Mouse (Mus musculus): Measurements from ENCODE around the gene Kalrn.
"Not testable (repeated sequence)": the region's sequence is repeated elsewhere in the genome, so short reads cannot be mapped to it uniquely, and the experiment has no call there.

Gene Kalrn

DNA sequence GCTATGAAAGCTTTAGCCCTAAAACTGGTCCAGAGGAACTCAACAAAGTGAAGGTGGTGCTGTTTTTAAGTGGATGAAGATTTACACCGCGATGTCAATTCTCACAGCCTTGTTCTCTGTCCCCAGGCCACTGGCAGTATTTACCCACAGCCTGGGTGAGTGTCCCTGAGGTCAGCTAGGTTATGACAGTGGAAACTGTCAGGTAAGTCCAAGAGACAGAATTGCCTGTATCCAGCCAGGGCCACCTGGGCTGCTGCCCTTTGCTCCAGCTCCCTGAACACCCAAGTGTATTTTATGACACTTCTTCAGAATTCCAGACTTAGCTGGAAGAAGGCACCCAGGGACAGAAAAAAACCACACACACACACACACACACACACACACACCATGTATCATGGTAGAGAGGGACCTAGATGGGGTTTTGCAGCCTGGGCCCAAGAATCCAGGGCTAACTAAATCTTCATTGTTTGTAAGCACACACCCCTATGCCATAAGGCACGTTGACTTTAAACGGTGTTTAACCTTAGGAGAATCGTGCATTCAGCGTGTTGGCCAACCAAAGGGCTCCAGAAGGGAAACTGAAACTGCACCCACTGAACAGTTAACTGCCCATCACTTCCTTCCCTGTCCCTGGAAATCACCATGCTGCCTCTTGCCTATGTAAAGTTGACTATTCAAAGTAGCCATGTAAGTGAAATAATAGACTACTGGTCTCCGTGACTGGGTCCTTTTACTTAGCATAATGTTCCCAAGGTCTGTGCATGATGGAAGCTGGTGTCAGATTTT, 462.3 kb downstream of the Kalrn start:
- no peak for DNase-seq (ENCODE audit: low spot score)

DNA sequence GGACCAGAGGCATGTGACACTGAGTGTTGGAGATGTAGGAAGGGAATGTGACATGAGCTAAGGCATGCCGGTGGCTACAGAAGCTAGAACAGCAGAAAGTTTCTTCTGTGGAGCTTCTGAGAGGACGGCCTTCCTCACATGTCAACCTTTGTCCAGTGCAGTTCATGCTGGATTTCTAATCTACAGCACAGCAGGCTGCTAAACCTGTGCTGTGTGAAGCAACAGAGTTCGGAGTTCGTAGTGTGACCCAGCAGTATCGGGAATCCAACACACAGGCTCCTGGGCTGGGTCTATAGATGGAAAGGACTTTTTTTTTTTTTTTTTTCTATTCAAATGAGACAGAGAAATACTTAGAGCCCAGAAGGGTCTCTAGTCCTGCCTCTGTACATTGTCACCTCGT, 468.9 kb downstream of the Kalrn start:
- no peak for DNase-seq (ENCODE audit: low spot score)

DNA sequence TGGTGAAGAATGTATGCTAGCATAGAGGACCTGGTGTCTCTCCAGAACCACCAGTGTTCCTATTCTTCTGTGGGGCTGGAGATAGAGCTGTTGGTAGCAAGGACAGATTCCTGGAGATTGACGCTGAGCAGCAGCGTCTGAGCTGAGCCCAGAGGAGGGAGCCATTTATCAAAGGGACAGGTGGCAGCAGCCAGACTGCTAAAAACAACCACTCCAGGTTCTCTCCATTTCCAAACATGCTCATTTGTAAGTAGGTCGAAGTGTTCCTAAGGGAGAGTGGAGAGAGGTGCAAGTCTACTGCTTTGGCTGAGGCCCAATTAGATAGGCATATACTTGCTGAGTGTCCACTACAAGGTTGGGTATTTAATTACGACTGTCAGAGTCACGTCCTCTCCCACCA, 470.6 kb downstream of the Kalrn start:
- no peak for DNase-seq (ENCODE audit: low spot score)

DNA sequence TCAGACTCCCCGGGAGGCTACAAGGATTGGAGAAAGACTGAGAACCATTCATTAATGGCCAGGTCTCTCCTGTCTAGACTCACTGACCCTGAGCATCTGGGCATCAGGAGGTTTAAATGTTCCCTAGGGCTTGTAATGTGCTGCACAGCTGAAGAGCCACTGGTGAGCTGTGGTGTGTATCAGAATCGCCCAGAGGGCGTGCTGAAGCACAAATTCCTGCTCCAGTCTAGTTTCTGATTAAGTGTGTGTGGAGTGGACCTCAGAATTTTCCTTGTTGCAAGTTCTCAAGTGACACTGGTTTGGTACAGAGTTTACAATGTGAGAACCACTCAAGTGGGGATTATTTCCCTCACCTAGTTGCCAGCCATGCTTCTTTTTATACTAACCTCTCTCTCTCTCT, 473.5 kb downstream of the Kalrn start:
- DNase-seq (ENCODE audit: low spot score) = no peak

DNA sequence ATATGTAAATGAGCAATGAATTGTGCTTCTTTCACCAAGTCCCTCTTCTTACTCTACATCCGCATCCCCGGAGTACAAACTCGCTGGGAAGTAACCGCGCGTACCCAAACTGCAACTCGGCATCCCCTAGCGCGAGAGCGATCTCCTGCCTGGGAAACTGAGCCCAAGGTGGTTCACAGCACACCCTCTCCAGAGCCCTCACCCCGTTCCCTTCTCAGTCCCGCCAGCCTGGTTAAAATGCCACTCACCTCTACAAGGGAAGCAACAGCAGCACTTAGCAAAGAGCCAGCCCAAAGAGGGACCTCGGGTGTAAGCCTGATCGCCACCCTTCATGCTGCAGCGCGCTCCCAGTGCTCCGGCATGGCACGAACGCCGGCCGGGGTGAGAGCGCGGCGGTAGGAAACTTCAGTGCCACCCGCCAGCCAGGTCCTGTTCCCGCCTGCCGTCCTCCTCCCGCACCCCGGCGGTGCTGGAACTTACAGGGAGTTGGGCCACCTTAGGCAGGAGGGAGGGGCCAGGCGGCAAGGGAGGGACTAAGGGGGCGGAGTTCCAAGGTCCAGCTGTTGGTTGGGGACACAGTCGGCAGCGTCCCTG, 477.7 kb downstream of the Kalrn start:
- no peak for DNase-seq (ENCODE audit: low spot score)

DNA sequence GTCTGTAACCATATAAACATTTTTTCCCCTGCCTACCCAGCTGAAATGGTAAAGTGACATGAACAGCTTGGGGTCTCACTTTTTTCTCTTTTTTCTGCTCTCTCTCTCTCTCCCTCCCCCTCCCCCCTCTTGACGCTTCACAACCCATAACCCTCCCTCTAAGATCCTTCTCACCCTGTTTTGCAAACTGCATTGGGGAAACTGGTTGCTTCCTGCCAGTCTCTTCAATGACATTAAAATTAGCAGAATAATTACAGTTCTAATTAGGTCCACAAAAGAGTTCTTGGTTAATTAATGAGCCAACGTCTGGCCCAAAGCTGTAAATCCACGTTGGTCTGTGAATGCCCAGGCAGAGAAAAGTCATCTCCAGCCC, 478.3 kb downstream of the Kalrn start:
- DNase-seq (ENCODE audit: low spot score) = no peak

DNA sequence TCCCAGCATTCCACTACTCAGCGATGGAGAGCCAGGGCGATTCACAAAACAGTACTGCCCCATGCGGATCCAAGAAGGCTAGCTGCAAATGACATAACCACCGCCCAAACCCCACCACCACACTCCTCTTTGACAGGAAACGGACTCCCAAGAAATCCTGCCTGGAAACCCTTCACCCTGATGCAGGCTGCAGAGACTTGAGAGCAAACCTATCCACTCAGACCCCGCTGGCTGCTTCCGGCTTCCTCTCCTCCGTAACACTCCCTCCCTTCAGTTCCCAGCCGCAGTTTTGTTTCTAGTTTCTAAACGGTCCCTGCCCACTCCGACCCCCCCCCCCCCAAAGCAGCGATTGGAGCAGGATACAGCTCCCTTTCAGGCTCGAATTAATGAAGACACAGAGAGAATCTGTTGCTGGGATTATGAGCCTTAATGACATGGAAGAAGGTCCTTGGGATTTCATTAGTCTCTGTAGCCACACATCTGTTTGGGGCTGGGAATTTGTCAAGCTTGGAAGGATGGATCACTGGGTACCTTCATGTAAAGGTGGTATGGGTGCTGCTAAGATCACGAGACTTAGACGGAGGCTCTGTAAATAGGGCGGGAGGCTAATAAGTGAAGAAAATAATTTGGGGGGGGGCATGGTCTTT, 478.8 kb downstream of the Kalrn start:
- DNase-seq (ENCODE audit: low spot score) = no peak

DNA sequence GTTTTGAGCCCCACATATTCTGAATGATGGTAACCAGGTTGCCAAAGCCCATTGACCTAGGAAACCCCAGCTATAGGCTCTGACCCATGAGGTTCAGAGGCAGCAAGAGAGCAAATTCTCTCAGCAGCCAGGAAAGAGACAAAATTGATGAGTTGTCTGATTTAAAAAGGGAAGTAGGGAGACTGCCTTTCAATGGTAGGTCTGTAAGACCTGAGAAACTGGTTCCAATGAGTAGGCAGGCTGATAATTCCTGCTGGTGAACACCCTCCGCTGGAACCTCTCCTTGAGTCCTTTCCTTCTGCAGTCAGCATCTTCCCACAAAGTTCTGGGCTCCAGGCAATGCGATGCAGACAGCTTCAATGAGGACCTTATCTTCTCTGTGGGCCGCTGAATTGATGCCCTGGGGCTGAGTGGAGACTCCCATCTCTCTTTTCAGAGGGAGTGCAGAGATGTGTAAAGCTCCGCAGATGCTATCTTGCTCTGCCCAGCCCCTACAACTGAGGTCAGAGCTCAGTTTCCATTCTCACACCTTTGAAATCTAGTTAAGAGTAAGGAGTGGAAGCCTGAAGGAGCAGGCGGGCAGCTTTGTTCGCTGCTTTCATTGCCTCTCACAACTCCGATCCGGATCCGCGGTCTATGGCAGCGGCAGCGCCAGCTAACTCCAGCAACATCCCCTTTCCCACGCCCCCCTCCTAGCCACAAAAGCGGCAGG, 479.4 kb downstream of the Kalrn start:
- DNase-seq (ENCODE audit: low spot score) = no peak

DNA sequence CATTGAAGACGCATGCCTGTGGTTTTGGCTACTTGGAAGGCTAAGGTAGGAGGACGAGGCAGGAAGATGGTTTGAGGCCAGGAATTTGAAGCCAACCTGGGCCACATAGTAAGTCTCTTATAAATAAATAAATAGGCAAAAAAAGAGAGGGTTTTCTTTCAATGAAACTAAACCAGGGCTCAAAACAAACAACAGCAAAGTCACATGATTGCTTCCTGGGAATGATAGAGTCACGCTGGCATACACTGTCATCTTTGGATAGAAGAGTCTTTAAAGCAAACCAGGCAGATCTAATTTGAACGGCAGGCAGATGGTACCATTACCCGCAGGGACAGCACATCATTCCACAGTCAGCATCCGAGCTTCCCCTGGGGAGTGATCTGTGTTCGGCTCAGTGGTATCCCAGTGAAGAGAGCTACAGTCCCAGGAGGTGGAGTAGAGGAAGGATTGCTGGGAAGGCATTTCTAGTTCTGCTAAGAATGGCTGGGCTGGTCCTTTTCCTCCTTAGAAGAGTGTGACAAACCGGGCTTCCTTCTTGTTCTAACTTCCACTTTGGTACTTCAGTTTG, 483.7 kb downstream of the Kalrn start:
- no peak for DNase-seq (ENCODE audit: low spot score)

DNA sequence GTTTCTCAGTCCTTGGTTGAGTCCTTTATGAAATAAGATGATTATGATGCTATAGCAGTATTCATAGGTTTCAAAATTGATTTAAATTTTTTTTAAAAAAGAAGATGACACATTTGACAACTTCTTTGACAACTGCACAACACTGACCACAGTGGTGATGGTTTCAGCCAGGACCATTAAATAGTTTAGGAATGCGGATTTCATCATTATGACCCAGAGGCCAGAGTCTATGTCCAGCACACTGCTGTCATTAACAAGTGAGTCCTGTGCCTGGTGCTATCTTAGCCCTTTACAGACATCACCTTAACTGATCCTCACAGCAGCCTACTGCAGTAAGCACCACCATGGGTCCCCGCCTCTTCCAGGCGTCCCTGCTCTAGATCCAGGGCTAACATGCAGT, 484.3 kb downstream of the Kalrn start:
- no peak for DNase-seq (ENCODE audit: low spot score)

DNA sequence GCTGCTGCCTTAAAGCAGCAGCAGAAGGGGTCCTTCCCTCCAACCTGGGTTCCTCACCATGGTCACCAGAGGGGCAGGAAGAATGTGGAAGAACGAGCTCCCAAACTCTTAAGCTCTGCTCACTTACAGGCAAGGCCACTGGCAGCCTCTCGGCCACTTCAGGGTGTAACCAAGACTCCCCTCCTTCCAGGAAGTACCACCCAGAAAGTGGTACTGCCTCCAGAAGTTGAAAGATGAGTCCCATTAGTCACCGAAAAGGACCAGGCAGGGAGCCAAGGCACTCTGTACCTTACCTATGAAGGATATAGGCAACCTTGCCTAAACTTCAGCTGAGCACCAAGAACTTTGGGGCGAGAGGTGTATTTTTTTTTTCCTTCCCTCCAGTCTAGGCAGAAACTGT, 485.0 kb downstream of the Kalrn start:
- no peak for DNase-seq (ENCODE audit: low spot score)

DNA sequence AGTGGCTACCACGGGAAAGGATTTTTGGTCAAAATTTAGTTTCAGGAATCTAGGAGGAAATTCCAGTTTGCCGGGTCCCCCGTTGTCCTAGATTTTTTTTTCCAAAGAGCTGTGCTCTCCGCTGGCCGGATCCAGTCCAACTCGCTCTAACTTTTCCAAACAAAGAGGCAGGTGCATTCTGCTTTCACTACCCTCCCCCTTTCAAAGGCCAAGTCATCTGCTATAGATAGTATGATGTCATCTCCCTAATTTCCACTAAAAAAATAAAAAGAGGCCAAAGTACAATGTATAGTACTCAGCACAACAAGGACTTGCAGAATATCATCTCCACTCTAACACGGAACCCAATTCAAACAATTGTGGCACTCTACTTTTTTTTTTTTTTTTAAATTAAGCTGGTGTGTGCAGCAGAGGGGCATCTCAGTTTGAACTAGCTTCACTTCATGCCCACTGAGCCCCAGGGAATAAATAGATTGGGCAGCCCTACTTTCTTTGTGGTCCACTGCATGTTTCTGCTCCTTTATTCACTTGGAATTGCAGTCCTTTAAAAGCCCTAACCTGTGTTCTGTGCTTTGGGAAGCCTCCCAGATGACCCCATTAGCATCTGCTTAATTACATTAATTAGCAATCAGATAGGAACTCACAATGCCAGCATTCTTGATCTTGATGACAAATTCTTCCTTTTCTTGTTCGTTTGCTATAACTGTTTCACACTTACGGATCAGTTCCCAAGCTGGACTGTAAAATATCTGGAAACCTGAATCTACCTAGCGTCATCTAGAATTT, 489.0 kb downstream of the Kalrn start:
- no peak for DNase-seq (ENCODE audit: low spot score)

DNA sequence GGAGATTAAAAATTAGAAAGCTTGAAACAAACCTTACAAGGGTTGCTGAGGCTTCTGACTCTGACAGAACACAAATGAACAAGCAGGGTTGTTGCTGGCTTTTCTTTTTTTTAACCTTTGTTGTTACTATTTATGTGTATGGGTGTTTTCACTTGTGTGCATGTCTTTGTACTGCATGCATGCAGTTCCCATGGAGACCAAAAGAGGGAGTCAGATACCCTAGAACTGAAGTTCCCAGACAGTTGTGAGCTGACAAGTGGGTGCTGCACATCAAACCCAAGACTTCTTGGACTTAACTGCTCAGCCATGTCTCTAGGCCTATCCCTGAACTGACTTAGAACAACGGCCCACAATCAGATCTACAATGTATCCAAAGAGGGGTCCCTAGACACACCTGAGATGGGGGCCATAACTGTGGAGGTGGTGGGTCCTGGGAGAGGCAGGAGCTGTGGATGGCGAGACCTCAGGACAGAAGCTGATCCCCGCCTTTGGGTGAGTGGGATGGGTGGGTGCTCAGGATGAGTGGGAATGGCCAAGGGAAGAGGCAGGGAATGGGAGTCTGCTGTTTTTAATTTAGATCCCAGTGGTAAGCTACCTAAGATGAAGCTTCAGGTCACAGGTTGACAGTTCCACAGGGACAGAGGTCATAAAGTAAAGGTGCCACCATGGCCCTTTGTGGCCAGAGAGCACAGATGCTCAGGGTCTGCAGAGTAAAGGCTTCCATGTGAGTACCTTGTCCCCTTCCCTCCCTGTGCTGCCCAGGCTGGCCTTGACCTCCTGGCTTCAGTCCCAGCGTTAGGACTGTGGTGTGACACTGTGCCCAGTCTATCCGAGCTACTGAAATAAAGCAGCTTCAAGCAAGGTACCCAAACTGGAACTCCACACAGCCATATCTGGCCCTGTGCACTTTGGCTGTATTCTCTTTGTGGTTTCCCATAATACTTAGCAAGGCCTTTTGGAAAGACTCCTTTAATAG, 490.6 kb downstream of the Kalrn start:
- DNase-seq (ENCODE audit: low spot score) = no peak

DNA sequence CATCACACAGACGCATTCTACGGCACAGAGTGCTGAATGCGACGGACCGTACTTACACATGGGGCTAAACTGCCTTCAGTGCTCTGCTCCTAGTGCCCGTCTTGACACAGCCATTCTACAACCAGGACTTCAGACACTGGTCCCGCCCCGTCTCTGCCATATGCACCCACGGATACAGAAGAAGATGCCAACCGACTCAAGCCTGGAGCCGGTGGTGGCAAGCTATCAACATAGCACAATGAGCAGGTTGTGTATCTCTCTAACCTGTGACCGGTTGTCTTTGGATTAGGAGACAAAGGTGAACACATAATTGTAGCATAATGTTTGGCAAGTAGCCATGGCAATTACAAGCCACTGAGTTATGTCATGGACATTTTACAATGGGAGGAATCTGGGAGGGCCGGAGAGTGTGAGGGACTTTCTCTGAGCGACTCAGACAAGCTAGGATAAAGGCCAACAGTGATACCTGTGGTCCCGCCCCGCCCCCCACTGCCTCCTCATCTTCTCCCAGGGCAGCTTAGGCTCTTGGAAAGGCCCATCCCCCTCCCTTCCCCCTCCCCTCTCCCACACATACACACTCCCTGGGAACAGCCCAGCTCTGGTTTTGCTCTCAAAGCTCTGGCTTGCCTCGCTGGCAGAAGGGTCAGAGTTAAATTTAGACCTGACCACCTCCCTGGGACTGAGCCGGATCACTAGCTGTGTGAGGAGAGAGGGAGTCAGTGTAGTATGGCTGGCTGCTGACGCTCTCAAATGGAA, 491.5 kb downstream of the Kalrn start:
- DNase-seq (ENCODE audit: low spot score) = no peak

DNA sequence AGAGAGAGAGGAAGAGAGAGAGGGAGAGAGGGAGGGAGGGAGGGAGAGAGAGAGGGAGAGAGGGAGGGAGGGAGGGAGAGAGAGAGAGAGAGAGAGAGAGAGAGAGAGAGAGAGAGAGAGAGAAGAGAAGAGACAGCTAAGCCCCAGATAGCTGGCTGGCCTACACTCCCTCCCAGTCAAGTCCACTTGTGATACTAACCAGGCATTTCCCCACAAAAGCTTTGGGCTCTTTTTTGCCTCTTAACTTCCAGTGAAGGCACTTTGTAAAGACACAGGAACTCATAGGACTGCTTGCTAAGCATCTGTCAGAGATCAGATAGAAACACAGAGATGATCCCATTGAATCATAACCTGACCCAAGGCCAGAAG, 492.0 kb downstream of the Kalrn start:
- not testable (repeated sequence) for DNase-seq (ENCODE audit: low spot score)

DNA sequence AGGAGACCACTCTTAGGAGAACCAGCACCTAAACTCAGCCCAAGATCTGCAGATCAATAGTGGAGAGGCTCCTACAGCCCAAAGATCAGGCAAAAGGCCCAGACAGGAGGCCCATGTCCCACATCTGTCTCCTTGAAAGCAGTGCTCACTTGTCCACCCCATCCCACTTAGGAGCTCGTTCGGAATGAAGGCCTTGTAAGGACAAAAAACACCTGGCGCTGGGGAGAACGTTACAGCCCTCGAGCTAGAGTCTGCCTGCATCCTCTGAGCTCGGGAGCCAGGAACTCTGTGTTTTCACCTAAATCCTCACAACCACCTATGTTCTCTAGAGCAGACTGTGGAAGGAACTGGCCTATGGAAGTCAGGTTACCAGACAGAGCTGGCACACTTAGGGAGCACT, 492.5 kb downstream of the Kalrn start:
- no peak for DNase-seq (ENCODE audit: low spot score)

DNA sequence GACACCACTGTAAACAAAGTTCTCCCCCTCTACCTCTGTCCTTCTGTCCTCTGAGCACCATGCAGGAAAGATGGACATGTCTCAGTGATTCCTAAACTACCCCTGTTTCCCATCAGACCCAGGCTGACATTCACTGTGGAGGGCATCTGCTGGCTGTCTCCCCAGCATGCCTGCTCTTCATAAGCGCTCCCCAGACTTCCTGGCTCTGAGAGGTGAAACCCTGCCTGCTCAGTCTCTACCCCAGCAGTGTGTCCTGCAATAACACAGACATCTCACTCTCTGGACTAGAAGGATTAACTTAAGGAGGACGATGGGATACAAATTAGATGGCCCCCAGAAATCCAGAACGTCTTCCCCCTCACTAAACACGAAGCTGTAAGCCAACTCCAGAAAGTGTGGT, 493.8 kb downstream of the Kalrn start:
- no peak for DNase-seq (ENCODE audit: low spot score)

DNA sequence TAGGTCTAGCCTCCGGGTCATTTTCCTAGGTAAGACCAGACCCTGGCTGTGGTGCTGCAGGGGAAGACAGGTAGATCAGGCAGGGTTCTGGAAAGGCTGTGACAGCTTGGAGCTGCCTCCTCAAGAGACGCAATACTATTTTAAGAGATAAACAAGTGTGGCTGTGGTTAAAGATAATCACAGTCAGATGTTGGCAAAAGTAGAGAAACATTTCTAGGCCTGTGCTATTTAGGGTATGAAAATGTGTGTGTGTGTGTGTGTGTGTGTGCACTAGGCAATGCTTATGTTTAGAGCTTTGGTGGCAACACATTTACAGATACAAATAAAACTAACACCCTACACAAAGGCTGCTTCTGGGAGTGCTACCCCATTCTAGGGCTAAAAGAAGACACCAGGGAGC, 494.6 kb downstream of the Kalrn start:
- no peak for DNase-seq (ENCODE audit: low spot score)

DNA sequence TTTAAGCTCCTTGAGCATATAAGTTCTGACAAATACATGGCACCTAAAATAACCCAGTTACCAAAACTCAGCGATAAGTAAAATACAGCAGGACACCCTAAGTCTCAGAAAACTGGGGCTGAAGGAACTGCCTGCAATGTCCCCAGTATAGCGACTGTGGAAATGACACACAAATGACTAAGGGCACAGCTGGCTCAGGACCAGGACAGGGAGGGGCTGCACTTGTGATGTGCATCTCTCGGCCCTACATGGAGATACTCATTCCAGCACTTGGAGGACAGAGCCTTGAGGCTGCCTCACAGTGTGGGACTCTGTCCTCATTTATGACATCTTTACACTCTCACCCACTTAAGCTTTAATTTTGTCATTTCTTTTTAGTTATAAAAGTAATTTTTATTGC, 497.2 kb downstream of the Kalrn start:
- DNase-seq (ENCODE audit: low spot score) = no peak

DNA sequence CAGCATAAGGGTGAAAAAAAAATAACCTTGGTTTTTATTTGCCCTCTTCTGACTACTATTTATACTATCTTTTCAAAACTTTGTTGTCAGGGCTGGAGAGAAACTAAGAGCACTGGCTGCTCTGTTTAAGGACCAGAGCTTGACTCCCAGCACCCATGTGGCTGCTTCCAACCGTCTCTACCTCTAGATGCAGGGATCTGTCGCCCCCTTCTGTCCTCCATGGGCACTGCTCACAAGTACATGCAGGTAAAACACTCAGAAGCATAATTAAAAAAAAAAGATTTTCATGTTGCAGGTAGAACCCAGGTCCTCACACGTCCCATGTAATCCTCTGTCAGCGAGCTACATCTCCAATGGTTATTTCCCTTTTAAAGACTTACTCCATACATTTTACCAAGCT, 499.4 kb downstream of the Kalrn start:
- no peak for DNase-seq (ENCODE audit: low spot score)
